Mouse (Mus musculus): Measurements from ENCODE around the gene Arhgef6.

GRCm38 (mm10) chrX:57263515-57263914 is 75.0 kb downstream of the Arhgef6 start:
- TF ChIP-seq CTCF (IDR thresholded peaks at IDR 0.05; ENCODE audit: low read depth) (no peak), EP300 (optimal IDR thresholded peaks at IDR 0.05) (no peak)
